Mouse (Mus musculus) heart, adult 9 months (tissue): Measurements from ENCODE around the gene Gm17359.

ENCODE experiments used
- DNase-seq, 2 experiments: peaks; one replicate each; pipeline ENCODE4 v3.0.0; 2022; ENCODE audit warnings: low spot score in 2 of 2

Gene Gm17359

GRCm38 (mm10) chr3:79475980-79476379, 139.5 kb downstream of the Gm17359 start:
- DNase-seq = no peak

GRCm38 (mm10) chr3:79478400-79478799, 141.9 kb downstream of the Gm17359 start:
- no peak for DNase-seq

GRCm38 (mm10) chr3:79478880-79479279, 142.4 kb downstream of the Gm17359 start:
- DNase-seq = no peak

GRCm38 (mm10) chr3:79484286-79485063, 148.0 kb downstream of the Gm17359 start:
- DNase-seq = peak; percentile 22 to 45

- DNase-seq = no peak
Measured at GRCm38 (mm10) chr3:79488025-79488424, 151.6 kb downstream of the Gm17359 start.

- DNase-seq = no peak
Measured at GRCm38 (mm10) chr3:79490102-79490501, 153.6 kb downstream of the Gm17359 start.

GRCm38 (mm10) chr3:79491614-79492013, 155.2 kb downstream of the Gm17359 start:
- no peak for DNase-seq

GRCm38 (mm10) chr3:79493064-79493463, 156.6 kb downstream of the Gm17359 start:
- DNase-seq = no peak

- peak in 1 of 2 experiments; percentile 21 for DNase-seq
Measured at GRCm38 (mm10) chr3:79494028-79494427, 157.6 kb downstream of the Gm17359 start.

GRCm38 (mm10) chr3:79495151-79495550, 158.7 kb downstream of the Gm17359 start:
- DNase-seq = no peak

- no peak for DNase-seq
Measured at GRCm38 (mm10) chr3:79496668-79497067, 160.2 kb downstream of the Gm17359 start.

GRCm38 (mm10) chr3:79500279-79500678, 163.8 kb downstream of the Gm17359 start:
- peak; percentile 50 to 63 for DNase-seq

GRCm38 (mm10) chr3:79501166-79501728, 164.8 kb downstream of the Gm17359 start:
- DNase-seq = no peak
